Mouse (Mus musculus) C2C12 (cell line): Measurements from ENCODE around the gene Castor1.

Source experiments
- CEBPB ChIP-seq: IDR thresholded peaks from one replicate; pipeline ENCODE4 v1.6.1; 2011; ENCODE audit warnings: low read depth, mild to moderate bottlenecking, control low read depth, moderate library complexity
- CTCF ChIP-seq: IDR thresholded peaks from one replicate; pipeline ENCODE4 v1.5.1; 2011; ENCODE audit not compliant: control insufficient read depth, insufficient read depth, insufficient read length
- MAX ChIP-seq: IDR thresholded peaks from one replicate; pipeline ENCODE4 v1.6.1; 2011; ENCODE audit warnings: mild to moderate bottlenecking, control low read depth
- MYOG ChIP-seq: IDR thresholded peaks from one replicate; pipeline ENCODE4 v1.6.1; 2011; ENCODE audit not compliant: control insufficient read depth, insufficient read length; ENCODE audit errors: extremely low read depth
- USF1 ChIP-seq: IDR thresholded peaks from one replicate; pipeline ENCODE4 v1.6.1; 2011; ENCODE audit warnings: low read depth, mild to moderate bottlenecking, control low read depth, moderate library complexity

DNA sequence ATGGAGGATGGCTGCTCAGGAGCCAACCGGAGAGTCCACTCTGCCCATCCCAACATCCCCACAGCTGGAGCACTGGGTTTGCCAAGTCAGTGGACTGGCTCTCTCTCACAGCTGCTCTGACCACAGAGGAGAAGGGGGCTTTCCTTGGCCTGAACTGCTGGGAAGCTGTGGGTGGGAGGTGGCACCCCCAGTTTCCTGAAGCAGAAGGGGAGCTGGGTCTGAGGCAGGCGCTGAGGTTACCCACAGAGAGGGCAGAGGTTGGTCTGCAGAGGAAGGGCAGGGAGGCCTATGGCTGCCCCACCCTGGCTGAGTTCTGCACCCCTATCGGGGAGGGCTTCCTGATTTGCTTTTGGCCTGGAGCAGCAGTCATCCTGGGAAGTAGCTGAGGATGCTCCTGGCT lies 33.4 kb downstream of the Castor1 start:
- TF ChIP-seq MYOG (no peak), CTCF (no peak), MAX (no peak), USF1 (no peak), CEBPB (no peak)
